Mouse (Mus musculus) intestine, embryonic 14.5 days (tissue): ENCODE data around the gene Gm5415. TPM values are rescaled to one million over a fixed set of nuclear protein-coding genes. Genes with fewer than 3 reads are reported as not detected.
"Not testable (repeated sequence)": the region's sequence is repeated elsewhere in the genome, so short reads cannot be mapped to it uniquely, and the experiment has no call there.

Experiments used
- ATAC-seq: fragments of 200-750 bp; cut with Nextera tagmentation; replicated peaks from 2 replicates; pipeline ENCODE4 v1.8.0; 2017; ENCODE audit warnings: low read depth, moderate number of reproducible peaks, moderate TSS enrichment, moderate library complexity; ENCODE audit not compliant: low FRiP score, low TSS enrichment
- DNase-seq: peaks from one replicate; pipeline ENCODE4 v3.0.0-alpha.2; 2018; ENCODE audit warnings: low spot score
- H3K27ac ChIP-seq: fragments of 300-500 bp; sonication (generic); 2 replicates; pipeline ENCODE4 v1.5.1; 2014; ENCODE audit warnings: low read depth, mild to moderate bottlenecking, control low read depth
- H3K27me3 ChIP-seq: fragments of 300-500 bp; sonication (generic); replicated peaks from 2 replicates; pipeline ENCODE4 v1.6.1; 2014; ENCODE audit warnings: low read length, control low read depth; ENCODE audit not compliant: control insufficient read depth, insufficient read depth
- H3K36me3 ChIP-seq: fragments of 300-500 bp; sonication (generic); 2 replicates; pipeline ENCODE4 v1.6.1; 2014; ENCODE audit warnings: low read length, control low read depth; ENCODE audit not compliant: control insufficient read depth, insufficient read depth
- H3K4me1 ChIP-seq: fragments of 300-500 bp; sonication (generic); replicated peaks from 2 replicates; pipeline ENCODE4 v1.6.1; 2014; ENCODE audit warnings: low read length, control low read depth, mixed read lengths; ENCODE audit not compliant: control insufficient read depth, insufficient read depth
- H3K4me2 ChIP-seq: fragments of 300-500 bp; sonication (generic); 2 replicates; pipeline ENCODE4 v1.6.1; 2014; ENCODE audit warnings: low read length
- H3K4me3 ChIP-seq: fragments of 300-500 bp; sonication (generic); 2 replicates; pipeline ENCODE4 v1.5.1; 2014; ENCODE audit warnings: low read depth, low read length, control low read depth, mixed read lengths
- H3K9ac ChIP-seq: fragments of 300-500 bp; sonication (generic); 2 replicates; pipeline ENCODE4 v1.6.1; 2014; ENCODE audit warnings: mild to moderate bottlenecking, low read length
- H3K9me3 ChIP-seq: fragments of 300-500 bp; sonication (generic); 2 replicates; pipeline ENCODE4 v1.6.1; 2016; ENCODE audit warnings: low read length, control low read depth; ENCODE audit not compliant: control insufficient read depth
- WGBS: fragments of 180-500 bp; shearing (Covaris S2); extraction: QIAGEN DNeasy Blood & Tissue Kit; methylation state at CpG from one replicate; pipeline ENCODE4 v1.1.7; 2014; 5-methylcytosine and 5-hydroxymethylcytosine counted together
- polyA plus RNA-seq: library from polyadenylated mRNA; unstranded; fragments of >200 nt; fragmentation: Nextera tagmentation; extraction: Ambion mirVana; gene quantifications from 2 replicates; pipeline ENCODE4 v1.2.1, GENCODE M21; 2014

The Gm5415 gene
- polyA plus RNA-seq = 0.14 and 0.20 TPM in 2 replicates

- H3K4me2 ChIP-seq, H3K9me3 ChIP-seq, H3K27ac ChIP-seq, DNase-seq, H3K27me3 ChIP-seq, H3K36me3 ChIP-seq, H3K4me1 ChIP-seq, ATAC-seq, H3K9ac ChIP-seq, H3K4me3 ChIP-seq: not testable (repeated sequence)
- 76% methylated on average over 2 of the region's 7 CpGs for WGBS
These were observed at the start of gene Gm5415 for GRCm38 (mm10) chr1:32547194-32547593. Gene Gm5415, minus strand, starts transcription at chr1:32547294.

- Histone ChIP-seq H3K9ac (no peak overlapping the region), H3K4me1 (no peaks in the 10 kb centered on the region), H3K27me3 (no peaks in the 10 kb centered on the region), H3K4me3 (no peak overlapping the region), H3K9me3 (no peaks in the 10 kb centered on the region), H3K36me3 (no peaks in the 10 kb centered on the region), H3K4me2 (no peak overlapping the region), H3K27ac (no peak overlapping the region)
- ATAC-seq = no peak
- WGBS = 94% methylated on average over 2 of the region's 2 CpGs
- no peak for DNase-seq
These were observed 21.8 kb upstream of the Gm5415 start for GRCm38 (mm10) chr1:32568901-32569300.

- 48% methylated on average over 4 of the region's 4 CpGs for WGBS
- ATAC-seq (no peak), DNase-seq (no peak)
- Histone ChIP-seq H3K4me1 (no peaks in the 10 kb centered on the region), H3K4me2 (no peak overlapping the region), H3K27ac (no peak overlapping the region), H3K36me3 (no peaks in the 10 kb centered on the region), H3K9me3 (no peaks in the 10 kb centered on the region), H3K27me3 (no peaks in the 10 kb centered on the region), H3K4me3 (no peak overlapping the region), H3K9ac (no peak overlapping the region)
These were observed 6.8 kb upstream of the Gm5415 start for GRCm38 (mm10) chr1:32553925-32554324.

- DNase-seq = no peak
These were observed 6.4 kb upstream of the Gm5415 start for GRCm38 (mm10) chr1:32553459-32553858.

GRCm38 (mm10) chr1:32503381-32503780 is 43.7 kb downstream of the Gm5415 start:
- H3K4me2 ChIP-seq = no peak overlapping the region
- H3K27me3 ChIP-seq = no peaks in the 10 kb centered on the region
- no peak for DNase-seq
- no peak for ATAC-seq
- no peaks in the 10 kb centered on the region for H3K36me3 ChIP-seq
- no peak overlapping the region for H3K4me3 ChIP-seq
- H3K27ac ChIP-seq = no peak overlapping the region
- no peaks in the 10 kb centered on the region for H3K4me1 ChIP-seq
- no peak overlapping the region for H3K9ac ChIP-seq
- 94% methylated on average over 6 of the region's 6 CpGs for WGBS
- no peaks in the 10 kb centered on the region for H3K9me3 ChIP-seq

More at GRCm38 (mm10) chr1:32553459-32553858, 6.4 kb upstream of the Gm5415 start:
- ATAC-seq = no peak
- H3K27me3 ChIP-seq = no peaks in the 10 kb centered on the region
- no peak overlapping the region for H3K4me3 ChIP-seq
- H3K9ac ChIP-seq = no peak overlapping the region
- no peak overlapping the region for H3K4me2 ChIP-seq
- no peaks in the 10 kb centered on the region for H3K36me3 ChIP-seq
- no peaks in the 10 kb centered on the region for H3K4me1 ChIP-seq
- no peaks in the 10 kb centered on the region for H3K9me3 ChIP-seq
- 85% methylated on average over 3 of the region's 3 CpGs for WGBS
- no peak overlapping the region for H3K27ac ChIP-seq
